Mouse (Mus musculus): ENCODE measurements at regions not wholly inside any gene's neighbourhood (a gene's known extent, or its start where the extent isn't known, plus 50 kb on each side); places are given as distances from the start of the nearest gene placed in this dataset.
A peak's percentile ranks its signal among the peaks of the same experiment; 100 is the strongest.

DNA sequence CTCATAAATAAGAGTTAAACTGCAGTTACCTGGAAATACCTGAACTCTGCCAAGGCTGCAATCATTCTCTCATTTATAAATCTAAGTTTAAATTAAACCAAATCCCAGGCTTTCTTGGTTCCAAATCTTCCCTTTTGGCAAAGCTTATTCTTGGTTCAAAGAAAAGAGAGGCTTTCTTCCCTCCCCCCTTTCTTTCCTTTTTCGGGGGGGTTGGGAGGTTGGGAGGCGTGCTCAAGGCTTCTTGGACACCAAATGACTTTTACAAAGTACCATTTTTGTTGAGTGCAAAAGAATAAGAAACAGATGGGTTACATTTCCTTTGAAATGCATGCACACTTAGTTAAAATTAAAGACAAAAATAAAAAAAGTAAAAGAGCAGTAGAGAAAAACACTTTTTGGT lies 105.4 kb upstream of the Mroh9 start:
- Histone ChIP-seq H3K4me1 (no peaks in the 10 kb centered on the region), H3K9ac (no peak overlapping the region), H3K36me3 (no peaks in the 10 kb centered on the region), H3K27ac (no peak overlapping the region), H3K27me3 (replicated peaks) (no peaks in the 10 kb centered on the region), H3K9me3 (no peaks in the 10 kb centered on the region), H3K4me2 (replicated peaks) (no peak overlapping the region), H3K4me3 (no peak overlapping the region)
- WGBS = 82% methylated on average over 2 of the region's 2 CpGs
- ATAC-seq (ENCODE audit: low FRiP score, low read depth) = no peak

GRCm38 (mm10) chr1:163181851-163182250 lies 96.4 kb upstream of the Mroh9 start:
- no peak overlapping the region for H3K27ac ChIP-seq
- no peaks in the 10 kb centered on the region for H3K36me3 ChIP-seq
- H3K27me3 ChIP-seq (replicated peaks) = no peaks in the 10 kb centered on the region
- H3K4me3 ChIP-seq = no peak overlapping the region
- no peaks in the 10 kb centered on the region for H3K4me1 ChIP-seq
- no peak for ATAC-seq (ENCODE audit: low FRiP score, low read depth)
- WGBS = 86% methylated on average over 2 of the region's 2 CpGs
- no peaks in the 10 kb centered on the region for H3K9me3 ChIP-seq
- no peak overlapping the region for H3K9ac ChIP-seq
- no peak overlapping the region for H3K4me2 ChIP-seq (replicated peaks)

- 40% methylated on average over 3 of the region's 3 CpGs for WGBS
- ATAC-seq (ENCODE audit: low FRiP score, low read depth) = no peak
These were observed 91.5 kb upstream of the Mroh9 start for GRCm38 (mm10) chr1:163177011-163177410.

GRCm38 (mm10) chr1:163167051-163167450 lies 81.6 kb upstream of the Mroh9 start:
- Histone ChIP-seq H3K27ac (no peak overlapping the region), H3K4me3 (no peak overlapping the region), H3K27me3 (replicated peaks) (no peaks in the 10 kb centered on the region), H3K9ac (no peak overlapping the region), H3K36me3 (no peaks in the 10 kb centered on the region), H3K9me3 (no peaks in the 10 kb centered on the region), H3K4me1 (no peaks in the 10 kb centered on the region), H3K4me2 (replicated peaks) (no peak overlapping the region)
- ATAC-seq (ENCODE audit: low FRiP score, low read depth) = no peak

More at GRCm38 (mm10) chr1:163177011-163177410, 91.5 kb upstream of the Mroh9 start:
- H3K9ac ChIP-seq = no peak overlapping the region
- no peak overlapping the region for H3K4me3 ChIP-seq
- H3K4me2 ChIP-seq (replicated peaks) = no peak overlapping the region
- H3K4me1 ChIP-seq = no peaks in the 10 kb centered on the region
- no peaks in the 10 kb centered on the region for H3K27me3 ChIP-seq (replicated peaks)
- H3K36me3 ChIP-seq = no peaks in the 10 kb centered on the region
- H3K27ac ChIP-seq = no peak overlapping the region
- H3K9me3 ChIP-seq = no peaks in the 10 kb centered on the region

GRCm38 (mm10) chr1:163163636-163164035 lies 78.2 kb upstream of the Mroh9 start:
- H3K9me3 ChIP-seq = no peaks in the 10 kb centered on the region
- H3K4me3 ChIP-seq = no peak overlapping the region
- WGBS = 32% methylated on average over 2 of the region's 2 CpGs
- H3K4me2 ChIP-seq (replicated peaks) = no peak overlapping the region
- H3K4me1 ChIP-seq = no peaks in the 10 kb centered on the region
- ATAC-seq (ENCODE audit: low FRiP score, low read depth) = no peak
- H3K36me3 ChIP-seq = no peaks in the 10 kb centered on the region
- no peak overlapping the region for H3K27ac ChIP-seq
- no peaks in the 10 kb centered on the region for H3K27me3 ChIP-seq (replicated peaks)
- no peak overlapping the region for H3K9ac ChIP-seq

DNA sequence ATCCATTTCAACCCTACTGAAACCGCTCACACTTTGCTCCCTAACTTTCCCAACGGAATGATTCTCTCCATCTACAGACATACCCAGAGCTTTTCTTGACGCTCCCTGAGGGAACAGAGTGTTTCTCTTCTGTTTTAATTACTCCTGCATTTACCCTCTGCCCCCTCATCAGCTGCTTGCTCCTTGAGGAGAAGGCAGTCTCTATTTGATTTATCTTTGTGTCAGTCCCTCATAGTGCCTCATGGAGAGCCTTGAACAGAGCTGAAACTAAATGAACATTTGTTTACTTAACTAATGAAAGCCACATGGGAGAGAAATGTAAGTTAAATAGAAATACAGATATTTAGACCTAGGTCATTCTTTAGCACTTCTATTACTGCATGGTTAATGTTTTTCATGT lies 74.4 kb upstream of the Mroh9 start:
- no peak overlapping the region for H3K27ac ChIP-seq
- no peak overlapping the region for H3K4me2 ChIP-seq (replicated peaks)
- H3K9ac ChIP-seq = no peak overlapping the region
- H3K4me1 ChIP-seq = no peaks in the 10 kb centered on the region
- ATAC-seq (ENCODE audit: low FRiP score, low read depth) = no peak
- H3K4me3 ChIP-seq = no peak overlapping the region
- H3K36me3 ChIP-seq = no peaks in the 10 kb centered on the region
- WGBS = 64% methylated on average over 3 of the region's 3 CpGs
- H3K27me3 ChIP-seq (replicated peaks) = no peaks in the 10 kb centered on the region
- no peaks in the 10 kb centered on the region for H3K9me3 ChIP-seq

DNA sequence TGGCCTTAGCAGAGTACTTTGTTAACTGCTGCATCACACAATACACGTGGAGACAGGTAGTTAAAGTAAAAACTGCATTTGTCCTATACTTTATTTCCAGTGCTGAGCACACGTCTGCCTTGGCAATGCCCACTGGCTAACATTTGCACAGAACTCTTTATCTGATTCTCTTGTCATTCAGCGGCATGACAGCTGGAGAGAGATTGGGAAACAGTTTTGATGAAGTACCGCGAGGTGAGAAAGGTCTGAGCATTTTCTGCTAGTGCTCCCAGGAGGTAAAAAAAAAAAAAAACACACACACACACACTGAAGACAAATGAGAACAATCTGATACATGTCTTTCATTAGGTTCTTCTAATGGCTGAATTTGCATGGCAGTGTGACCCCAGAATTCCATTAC lies 73.0 kb upstream of the Mroh9 start:
- H3K4me1 ChIP-seq = no peaks in the 10 kb centered on the region
- no peak overlapping the region for H3K9ac ChIP-seq
- no peak overlapping the region for H3K27ac ChIP-seq
- WGBS = 72% methylated on average over 5 of the region's 5 CpGs
- no peak for ATAC-seq (ENCODE audit: low FRiP score, low read depth)
- no peaks in the 10 kb centered on the region for H3K27me3 ChIP-seq (replicated peaks)
- H3K36me3 ChIP-seq = no peaks in the 10 kb centered on the region
- H3K4me3 ChIP-seq = no peak overlapping the region
- no peak overlapping the region for H3K4me2 ChIP-seq (replicated peaks)
- H3K9me3 ChIP-seq = no peaks in the 10 kb centered on the region

GRCm38 (mm10) chr1:163150203-163150855 lies 64.9 kb upstream of the Mroh9 start:
- Histone ChIP-seq H3K4me1 (no peaks in the 10 kb centered on the region), H3K36me3 (no peaks in the 10 kb centered on the region), H3K4me2 (replicated peaks) (peak overlapping the region; percentile 48; the same call in 1 of the 2 replicates), H3K27me3 (replicated peaks) (no peaks in the 10 kb centered on the region), H3K9ac (no peak overlapping the region), H3K4me3 (no peak overlapping the region), H3K27ac (no peak overlapping the region), H3K9me3 (no peaks in the 10 kb centered on the region)
- 38% methylated on average over 13 of the region's 13 CpGs for WGBS
- peak; percentile 92 for ATAC-seq (ENCODE audit: low FRiP score, low read depth)

DNA sequence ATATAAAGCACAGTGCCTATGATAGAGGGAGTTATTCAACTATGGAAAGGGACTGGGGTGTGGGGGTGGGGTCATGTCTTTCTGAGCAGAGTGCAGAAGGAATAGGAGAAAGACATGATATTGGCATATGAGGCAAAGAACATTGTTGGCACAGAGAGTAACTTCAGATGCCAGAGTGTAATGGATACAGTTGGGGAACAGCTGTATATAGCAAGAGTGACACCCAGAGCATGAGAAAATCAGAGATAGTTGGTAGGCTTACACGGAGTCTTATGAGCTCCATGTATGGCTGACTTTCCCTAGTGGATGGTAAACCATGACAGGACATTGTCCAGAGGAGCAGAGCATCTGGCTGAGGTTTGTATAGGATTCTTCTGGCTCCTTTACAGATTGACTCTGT lies 61.2 kb upstream of the Mroh9 start:
- Histone ChIP-seq H3K4me3 (no peak overlapping the region), H3K27ac (no peak overlapping the region), H3K27me3 (replicated peaks) (no peaks in the 10 kb centered on the region), H3K4me1 (no peaks in the 10 kb centered on the region), H3K36me3 (no peaks in the 10 kb centered on the region), H3K9me3 (no peaks in the 10 kb centered on the region), H3K9ac (no peak overlapping the region), H3K4me2 (replicated peaks) (no peak overlapping the region)
- WGBS = 85% methylated on average over 1 of the region's 1 CpGs
- no peak for ATAC-seq (ENCODE audit: low FRiP score, low read depth)

DNA sequence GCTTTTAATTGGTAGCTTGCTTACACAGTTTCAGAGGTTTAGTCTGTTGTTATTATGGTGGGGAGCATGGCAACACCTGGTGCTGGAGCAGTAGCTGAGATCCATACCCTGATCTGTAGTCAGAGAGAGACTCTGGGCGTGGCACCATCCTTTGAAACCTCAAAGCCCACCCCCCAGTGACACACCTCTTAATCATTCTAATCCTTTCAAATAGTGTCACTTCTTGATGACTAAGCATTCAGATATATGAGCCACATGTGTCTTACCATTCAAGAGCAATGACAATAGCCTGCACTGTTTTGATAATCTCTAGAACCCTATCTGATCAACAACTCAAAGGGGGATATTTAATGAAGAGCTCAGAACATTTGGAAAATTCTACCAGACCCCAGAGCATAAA lies 57.6 kb upstream of the Mroh9 start:
- no peak overlapping the region for H3K4me2 ChIP-seq (replicated peaks)
- no peaks in the 10 kb centered on the region for H3K36me3 ChIP-seq
- H3K27me3 ChIP-seq (replicated peaks) = no peaks in the 10 kb centered on the region
- H3K4me1 ChIP-seq = no peaks in the 10 kb centered on the region
- no peak overlapping the region for H3K9ac ChIP-seq
- ATAC-seq (ENCODE audit: low FRiP score, low read depth) = no peak
- H3K27ac ChIP-seq = no peak overlapping the region
- H3K9me3 ChIP-seq = no peaks in the 10 kb centered on the region
- no peak overlapping the region for H3K4me3 ChIP-seq
- WGBS = 79% methylated on average over 1 of the region's 1 CpGs

DNA sequence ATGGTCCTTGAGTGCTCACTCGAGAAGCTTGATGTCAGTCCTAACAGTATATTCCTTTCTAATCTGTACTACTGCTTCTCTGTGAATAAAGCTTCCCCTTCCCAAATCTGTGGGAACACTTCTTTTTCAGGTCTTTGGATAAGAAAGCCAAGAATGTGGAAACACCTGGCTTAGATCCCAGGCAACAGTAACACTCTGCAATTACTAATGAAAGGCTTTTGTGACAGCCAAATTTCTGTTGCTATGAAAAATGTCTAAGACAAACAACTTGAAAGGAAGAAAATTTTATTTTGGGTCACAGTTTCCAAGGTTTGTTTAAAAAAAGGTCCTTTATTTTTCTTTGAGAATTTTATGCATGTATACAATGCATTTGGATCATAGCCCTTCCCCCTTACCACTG lies 56.0 kb upstream of the Mroh9 start:
- H3K27ac ChIP-seq = no peak overlapping the region
- H3K4me1 ChIP-seq = no peaks in the 10 kb centered on the region
- H3K4me3 ChIP-seq = no peak overlapping the region
- H3K9ac ChIP-seq = no peak overlapping the region
- WGBS = 81% methylated on average over 1 of the region's 1 CpGs
- H3K9me3 ChIP-seq = no peaks in the 10 kb centered on the region
- no peaks in the 10 kb centered on the region for H3K36me3 ChIP-seq
- no peak overlapping the region for H3K4me2 ChIP-seq (replicated peaks)
- H3K27me3 ChIP-seq (replicated peaks) = no peaks in the 10 kb centered on the region
- ATAC-seq (ENCODE audit: low FRiP score, low read depth) = no peak

DNA sequence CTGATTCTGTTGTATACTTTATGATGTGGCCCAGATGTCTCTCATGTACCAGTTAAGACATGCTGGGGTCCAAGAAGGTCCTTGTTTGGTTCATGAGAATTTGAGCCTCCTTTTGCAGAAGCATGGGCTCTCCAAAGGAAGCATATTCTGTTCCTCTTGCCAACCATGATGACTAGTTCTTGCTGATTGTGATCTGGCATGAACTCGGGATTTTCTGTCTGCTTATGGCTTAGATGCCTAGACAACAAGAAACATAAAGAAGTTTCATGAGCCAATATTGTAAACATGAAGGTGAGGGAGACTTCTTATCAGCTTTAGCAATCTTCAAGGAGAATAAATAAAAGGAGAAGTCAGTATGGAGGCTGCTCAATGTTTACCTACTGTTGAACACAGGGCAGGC lies 52.7 kb upstream of the Mroh9 start:
- Histone ChIP-seq H3K27me3 (replicated peaks) (no peaks in the 10 kb centered on the region), H3K27ac (no peak overlapping the region), H3K4me1 (no peaks in the 10 kb centered on the region), H3K4me2 (replicated peaks) (no peak overlapping the region), H3K9me3 (no peaks in the 10 kb centered on the region), H3K4me3 (no peak overlapping the region), H3K9ac (no peak overlapping the region), H3K36me3 (no peaks in the 10 kb centered on the region)
- ATAC-seq (ENCODE audit: low FRiP score, low read depth) = no peak
- 75% methylated on average over 1 of the region's 1 CpGs for WGBS

Data from neural tube, embryonic 12.5 days (tissue).